Mouse (Mus musculus) limb, embryonic 14.5 days (tissue): Measurements from ENCODE around the gene Tmem201. TPM values are rescaled to one million over a fixed set of nuclear protein-coding genes. Genes with fewer than 3 reads are reported as not detected.

Experiments
- ATAC-seq: fragments of 200-750 bp; cut with Nextera tagmentation; 2 replicates; pipeline ENCODE4 v1.8.0; 2017; ENCODE audit warnings: low read depth, moderate number of reproducible peaks, moderate TSS enrichment; ENCODE audit not compliant: low FRiP score
- DNase-seq: peaks from one replicate; pipeline ENCODE4 v3.0.0-alpha.2; 2015; ENCODE audit warnings: low spot score
- H3K27ac ChIP-seq: fragments of 300-500 bp; sonication (generic); replicated peaks from 2 replicates; pipeline ENCODE4 v1.5.1; 2014; ENCODE audit warnings: low read depth, mild to moderate bottlenecking, low read length, moderate library complexity, mixed read lengths
- H3K27me3 ChIP-seq: fragments of 300-500 bp; sonication (generic); 2 replicates; pipeline ENCODE4 v1.6.1; 2014; ENCODE audit warnings: low read length, mixed read lengths; ENCODE audit not compliant: control insufficient read depth, insufficient read depth
- H3K36me3 ChIP-seq: fragments of 300-500 bp; sonication (generic); 2 replicates; pipeline ENCODE4 v1.6.1; 2014; ENCODE audit warnings: mild to moderate bottlenecking, low read length, moderate library complexity, mixed read lengths; ENCODE audit not compliant: control insufficient read depth, insufficient read depth
- H3K4me1 ChIP-seq: fragments of 300-500 bp; sonication (generic); 2 replicates; pipeline ENCODE4 v1.6.1; 2014; ENCODE audit warnings: antibody characterized with exemption, low read length, mixed read lengths; ENCODE audit not compliant: control insufficient read depth, insufficient read depth
- H3K4me2 ChIP-seq: fragments of 300-500 bp; sonication (generic); replicated peaks from 2 replicates; pipeline ENCODE4 v1.6.1; 2014; ENCODE audit warnings: low read depth, mild to moderate bottlenecking, low read length, moderate library complexity; ENCODE audit not compliant: severe bottlenecking
- H3K4me3 ChIP-seq: fragments of 300-500 bp; sonication (generic); replicated peaks from 2 replicates; pipeline ENCODE4 v1.5.1; 2014; ENCODE audit warnings: low read length
- H3K9ac ChIP-seq: fragments of 300-500 bp; sonication (generic); 2 replicates; pipeline ENCODE4 v1.6.1; 2014; ENCODE audit warnings: mild to moderate bottlenecking, low read depth, low read length, moderate library complexity; ENCODE audit not compliant: severe bottlenecking
- H3K9me3 ChIP-seq: fragments of 300-500 bp; sonication (generic); 2 replicates; pipeline ENCODE4 v1.6.1; 2016; ENCODE audit warnings: low read length; ENCODE audit not compliant: control insufficient read depth
- POLR2A ChIP-seq: fragments of 200-500 bp; IDR thresholded peaks from 2 replicates; pipeline ENCODE4 v1.8.0; 2012; ENCODE audit warnings: inconsistent platforms, mild to moderate bottlenecking, moderate library complexity, borderline replicate concordance; ENCODE audit not compliant: insufficient read depth, insufficient read length; ENCODE audit errors: extremely low read depth
- WGBS: fragments of 180-500 bp; shearing (Covaris S2); extraction: QIAGEN DNeasy Blood & Tissue Kit; methylation state at CpG from one replicate; pipeline ENCODE4 v1.1.7; 2014; 5-methylcytosine and 5-hydroxymethylcytosine counted together
- polyA plus RNA-seq, 2 experiments: library from polyadenylated mRNA; depleted of rRNA in 1 of 2; stranded (reverse) in 1 of 2; unstranded in 1 of 2; fragments of >200 nt; fragmentation: Nextera tagmentation in 1 of 2; extraction: Ambion mirVana in 1 of 2; gene quantifications; 2 replicates each; pipeline versions ENCODE4 v1.2.1 to v1.2.3; 2012 to 2014

Gene Tmem201
- polyA plus RNA-seq (2012; rRNA removed) (59.3 and 80.2 TPM in 2 replicates), polyA plus RNA-seq (2014; fragmentation: Nextera tagmentation; extraction: Ambion mirVana) (20.4 and 22.1 TPM in 2 replicates)

DNA sequence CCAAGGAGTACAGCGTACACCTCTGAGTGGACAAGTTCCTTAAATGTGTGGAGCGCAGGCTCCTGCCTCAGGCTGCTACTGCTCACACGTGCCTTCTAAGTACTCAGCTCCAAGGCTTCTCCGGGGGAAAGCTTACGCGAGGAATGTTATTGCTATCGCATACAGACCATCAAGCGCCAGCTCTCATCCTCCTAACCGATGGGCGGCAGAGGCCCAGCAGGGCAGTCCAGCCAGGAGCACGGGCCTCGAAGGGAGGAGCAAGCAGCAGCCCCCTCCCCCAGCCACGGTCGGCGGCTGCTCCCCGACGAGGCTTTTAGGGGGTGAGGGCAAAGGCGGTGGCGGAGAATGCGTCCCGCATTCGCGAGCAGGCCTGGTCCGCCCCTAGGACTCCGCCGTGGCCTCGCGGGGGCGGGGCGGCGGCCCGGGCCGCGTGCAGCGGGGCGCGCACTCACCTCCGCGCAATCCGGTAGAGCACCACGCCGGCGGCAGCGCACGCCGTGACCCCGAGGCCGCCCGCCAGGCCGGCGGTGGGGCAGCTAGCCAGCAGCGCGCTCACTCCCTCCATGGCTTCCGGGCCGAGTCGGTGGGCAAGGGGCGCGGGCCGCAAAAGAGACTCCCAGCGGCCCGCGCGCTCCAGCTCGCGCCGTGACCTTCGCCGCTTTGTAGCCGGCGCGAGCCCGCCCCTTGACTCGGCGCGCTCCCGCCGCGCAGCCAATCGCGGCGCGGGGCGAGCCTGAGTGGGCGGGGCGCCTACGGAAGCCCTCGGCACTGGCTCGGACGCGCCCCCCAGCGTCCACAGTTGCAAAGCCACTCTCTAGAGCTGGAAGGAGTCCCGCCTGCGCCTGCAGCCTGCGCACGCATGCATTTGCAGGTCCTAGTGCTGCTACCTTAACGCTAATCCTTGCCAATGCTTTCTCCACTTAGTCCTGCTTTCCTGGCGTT lies at the start of gene Tmem201:
Gene Tmem201, minus strand, starts transcription at position 662 of the 942 bp plus-strand sequence.
- under 1% methylated on average over 50 of the region's 97 CpGs for WGBS
- H3K4me2 ChIP-seq = peak within 1 kb of the TSS; percentile 90
- peaks cover 39% of the 10 kb centered on the region for H3K4me1 ChIP-seq

DNA sequence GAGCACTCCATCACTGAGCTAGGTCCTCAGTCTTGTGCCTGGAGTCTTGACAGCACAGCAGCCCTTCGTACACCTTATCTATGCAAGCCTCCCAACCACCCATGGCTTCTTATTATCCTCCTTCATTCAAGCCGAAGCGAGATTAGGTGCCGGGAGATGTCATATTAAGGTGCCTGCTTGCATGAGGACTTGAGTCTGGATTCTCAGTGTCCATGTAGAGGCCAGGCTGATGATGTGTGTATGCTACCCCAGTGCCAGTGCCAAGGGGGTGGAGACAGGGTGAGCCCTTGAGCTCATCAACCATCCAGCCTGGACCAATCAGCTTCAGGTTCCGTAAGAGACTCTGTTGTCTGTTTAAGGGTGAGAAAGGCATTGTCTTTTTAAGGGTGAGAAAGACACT lies 47.1 kb upstream of the Tmem201 start:
- Histone ChIP-seq H3K4me2 (no peak overlapping the region), H3K9ac (no peak overlapping the region), H3K4me3 (no peak overlapping the region), H3K4me1 (no peaks in the 10 kb centered on the region), H3K27me3 (no peaks in the 10 kb centered on the region), H3K36me3 (no peaks in the 10 kb centered on the region), H3K27ac (no peak overlapping the region), H3K9me3 (no peaks in the 10 kb centered on the region)
- no peak for TF ChIP-seq POLR2A
- ATAC-seq (no peak), DNase-seq (no peak)
- WGBS = 91% methylated on average over 5 of the region's 5 CpGs

More for the DNA sequence above, at the start of gene Tmem201:
- DNase-seq (peak; percentile 93), ATAC-seq (peak; percentile 91)
- Histone ChIP-seq H3K36me3 (peaks cover 9% of the 10 kb centered on the region), H3K9me3 (no peaks in the 10 kb centered on the region), H3K27me3 (no peaks in the 10 kb centered on the region), H3K4me3 (peak within 1 kb of the TSS; percentile 80), H3K9ac (peak within 1 kb of the TSS; percentile 79), H3K27ac (peak within 1 kb of the TSS; percentile 70)
- TF ChIP-seq POLR2A = 0 out of 2 replicates have a peak, but pooled peaks have one; percentile 43

DNA sequence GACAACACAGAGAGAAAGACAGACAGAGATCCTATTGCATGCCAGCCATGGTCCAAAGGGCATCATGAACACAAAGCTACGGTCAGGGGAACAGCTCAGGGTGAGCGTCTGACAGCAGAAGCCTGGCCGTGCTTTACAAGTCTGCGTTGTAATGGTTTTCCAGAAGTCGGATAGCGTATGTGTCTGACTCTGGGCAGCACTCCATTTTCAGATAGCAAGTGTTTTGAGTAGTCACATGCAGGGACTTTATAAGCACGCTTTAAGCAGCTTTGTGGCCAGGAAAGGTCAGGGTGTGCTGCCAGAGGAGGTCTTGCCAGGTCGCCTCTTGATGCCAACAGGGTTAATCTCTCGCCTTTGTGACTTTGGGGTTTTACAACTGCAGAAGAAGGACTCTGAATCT lies 46.5 kb upstream of the Tmem201 start:
- Histone ChIP-seq H3K9me3 (no peaks in the 10 kb centered on the region), H3K27ac (no peak overlapping the region), H3K36me3 (no peaks in the 10 kb centered on the region), H3K9ac (no peak overlapping the region), H3K4me1 (no peaks in the 10 kb centered on the region), H3K4me2 (no peak overlapping the region), H3K4me3 (no peak overlapping the region), H3K27me3 (no peaks in the 10 kb centered on the region)
- WGBS = 74% methylated on average over 9 of the region's 9 CpGs
- TF ChIP-seq POLR2A = no peak
- ATAC-seq = no peak
- no peak for DNase-seq

DNA sequence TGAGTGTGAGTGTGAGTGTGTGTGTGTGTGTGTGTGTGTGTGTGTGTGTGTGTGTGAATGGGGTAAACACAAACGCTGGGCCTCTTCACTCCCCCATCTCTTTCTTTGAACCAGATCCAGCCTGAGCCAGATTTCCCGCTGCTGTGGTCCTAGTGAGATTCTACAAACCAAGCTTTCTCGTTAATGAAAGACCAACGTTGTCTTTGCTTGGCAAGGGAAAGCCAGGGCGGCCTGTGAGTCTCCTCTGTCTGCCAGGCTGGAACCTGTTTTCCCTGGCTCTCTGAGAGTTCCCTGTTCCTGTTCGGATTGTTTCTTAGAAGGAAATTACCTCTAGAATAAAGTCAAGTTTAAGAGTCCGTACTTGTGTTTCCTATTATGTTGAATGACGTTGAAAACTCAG lies 45.1 kb upstream of the Tmem201 start:
- Histone ChIP-seq H3K27ac (no peak overlapping the region), H3K27me3 (no peaks in the 10 kb centered on the region), H3K4me3 (no peak overlapping the region), H3K9me3 (no peaks in the 10 kb centered on the region), H3K4me2 (no peak overlapping the region), H3K9ac (no peak overlapping the region), H3K36me3 (no peaks in the 10 kb centered on the region), H3K4me1 (no peaks in the 10 kb centered on the region)
- DNase-seq = peak; percentile 26
- no peak for TF ChIP-seq POLR2A
- WGBS = 48% methylated on average over 8 of the region's 8 CpGs
- ATAC-seq = no peak

DNA sequence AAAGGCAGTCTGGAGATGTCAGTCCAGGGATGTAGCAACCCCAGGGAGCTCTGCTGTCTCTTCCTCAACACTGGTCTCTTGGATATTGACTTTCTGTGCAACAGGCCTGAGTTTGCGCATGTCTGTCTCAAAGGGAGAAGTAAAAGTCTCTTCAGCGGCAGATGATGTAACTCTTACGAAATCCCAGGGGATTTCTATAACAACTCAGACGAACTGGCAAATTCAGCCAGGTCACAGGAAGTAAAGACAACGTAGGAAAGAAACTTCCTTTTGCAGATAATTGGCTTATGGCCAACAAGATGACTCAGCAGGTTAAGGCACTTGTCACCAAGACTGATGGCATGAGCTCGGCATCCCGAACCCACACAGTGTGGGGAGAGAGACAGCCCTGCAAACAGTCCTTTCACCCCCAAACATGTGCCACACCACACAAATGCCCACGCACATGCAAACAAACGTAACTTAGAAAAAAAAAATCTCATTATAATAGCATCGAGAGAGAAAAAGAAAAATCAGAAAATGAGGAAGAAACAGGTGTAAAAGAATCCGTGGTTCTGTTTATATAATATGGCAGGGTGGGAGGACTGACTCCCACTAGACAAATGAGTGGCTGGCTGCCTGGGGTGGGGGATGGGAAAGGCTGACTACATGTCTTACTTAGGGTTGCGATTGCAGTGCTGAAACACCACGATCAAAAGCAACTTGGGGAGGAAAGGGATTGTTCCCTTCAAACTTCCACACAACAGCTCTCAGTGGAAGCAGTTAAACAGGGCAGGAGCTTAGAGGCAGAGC lies 42.9 kb upstream of the Tmem201 start:
- TF ChIP-seq POLR2A = no peak
- ATAC-seq (no peak), DNase-seq (peak; percentile 21)
- H3K9me3 ChIP-seq = no peaks in the 10 kb centered on the region
- no peaks in the 10 kb centered on the region for H3K4me1 ChIP-seq
- no peaks in the 10 kb centered on the region for H3K27me3 ChIP-seq
- no peaks in the 10 kb centered on the region for H3K36me3 ChIP-seq
- H3K9ac ChIP-seq = no peak overlapping the region
- no peak overlapping the region for H3K4me3 ChIP-seq
- H3K27ac ChIP-seq = no peak overlapping the region
- WGBS = 72% methylated on average over 13 of the region's 13 CpGs
- H3K4me2 ChIP-seq = no peak overlapping the region
